Mouse (Mus musculus): Measurements from ENCODE around the gene 6030468B19Rik. TPM values are rescaled to one million over a fixed set of nuclear protein-coding genes. Genes with fewer than 3 reads are reported as not detected.
A peak's percentile ranks its signal among the peaks of the same experiment; 100 is the strongest.

6030468B19Rik gene
- polyA plus RNA-seq, 1 experiment from 2014 or later = not detected

DNA sequence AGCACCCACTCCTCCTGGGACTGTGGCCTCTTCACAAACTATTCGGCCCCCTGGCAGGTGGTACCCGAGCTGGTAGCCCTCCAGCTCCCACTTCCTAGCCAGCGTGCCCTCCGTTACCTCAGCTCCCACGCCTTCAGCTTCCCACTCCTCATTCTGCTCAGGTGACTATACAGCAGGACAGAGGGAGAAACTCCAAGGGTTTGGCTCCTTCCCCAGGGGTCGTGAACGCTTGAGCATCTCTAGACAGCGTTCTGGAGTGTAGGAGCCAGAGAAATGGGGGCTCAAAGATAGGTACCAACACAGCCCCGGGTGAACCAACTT is 6.1 kb upstream of the 6030468B19Rik start:
- DNase-seq (ENCODE audit: low spot score) (no peak), ATAC-seq (ENCODE audit: low FRiP score) (no peak)
- no peak overlapping the region for H3K27ac ChIP-seq (ENCODE audit: low read depth, low read length)
- H3K4me2 ChIP-seq (replicated peaks; ENCODE audit: low read depth, low read length) = no peak overlapping the region
- WGBS = 82% methylated on average over 9 of the region's 9 CpGs
- no peak overlapping the region for H3K4me3 ChIP-seq (ENCODE audit: low read depth, low read length)
- H3K27me3 ChIP-seq (ENCODE audit: control insufficient read depth, insufficient read depth, low read length) = peaks cover 7% of the 10 kb centered on the region
- H3K9me3 ChIP-seq (ENCODE audit: control insufficient read depth, low read length) = no peaks in the 10 kb centered on the region
- no peak overlapping the region for H3K9ac ChIP-seq (ENCODE audit: low read depth, low read length)
- no peaks in the 10 kb centered on the region for H3K36me3 ChIP-seq (ENCODE audit: control insufficient read depth, insufficient read depth, low read length)
- H3K4me1 ChIP-seq (replicated peaks; ENCODE audit: control insufficient read depth, insufficient read depth, low read length) = no peaks in the 10 kb centered on the region

GRCm38 (mm10) chr11:117792281-117792888 is 5.1 kb upstream of the 6030468B19Rik start:
- Histone ChIP-seq H3K27me3 (ENCODE audit: control insufficient read depth, insufficient read depth, low read length) (peaks cover 7% of the 10 kb centered on the region), H3K36me3 (ENCODE audit: control insufficient read depth, insufficient read depth, low read length) (no peaks in the 10 kb centered on the region), H3K9ac (ENCODE audit: low read depth, low read length) (no peak overlapping the region), H3K4me3 (ENCODE audit: low read depth, low read length) (no peak overlapping the region), H3K4me2 (replicated peaks; ENCODE audit: low read depth, low read length) (no peak overlapping the region), H3K27ac (ENCODE audit: low read depth, low read length) (no peak overlapping the region), H3K9me3 (ENCODE audit: control insufficient read depth, low read length) (no peaks in the 10 kb centered on the region), H3K4me1 (replicated peaks; ENCODE audit: control insufficient read depth, insufficient read depth, low read length) (no peaks in the 10 kb centered on the region)
- WGBS = 12% methylated on average over 22 of the region's 22 CpGs
- peak; percentile 21 for DNase-seq (ENCODE audit: low spot score)
- no peak for ATAC-seq (ENCODE audit: low FRiP score)

DNA sequence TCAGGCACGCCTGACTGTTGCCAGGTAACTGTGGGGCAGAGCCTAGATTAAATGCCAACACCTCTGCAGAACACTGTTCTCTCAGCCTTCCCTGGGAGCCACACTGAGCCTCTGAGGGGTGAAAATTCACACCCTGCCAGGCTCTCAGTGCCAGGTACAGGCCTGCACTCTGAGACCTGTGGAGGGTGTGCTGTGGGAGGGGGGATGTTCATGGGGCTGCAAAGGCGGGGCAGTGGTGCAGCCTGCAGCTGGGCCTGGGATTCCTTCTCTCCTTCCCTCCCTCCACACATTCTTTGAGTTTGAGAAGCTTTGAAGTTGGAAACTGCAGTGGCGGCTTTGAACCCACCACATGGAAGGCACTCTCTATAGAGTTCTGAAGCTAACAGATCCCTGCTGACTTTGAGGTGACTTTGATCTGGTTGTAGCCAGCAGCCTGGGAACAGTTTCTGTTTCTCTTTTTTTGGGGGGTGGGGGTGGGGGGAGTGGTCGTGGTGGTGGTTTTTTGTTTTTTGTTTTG is 3.4 kb upstream of the 6030468B19Rik start:
- H3K4me3 ChIP-seq (ENCODE audit: low read depth, low read length) = no peak overlapping the region
- H3K9me3 ChIP-seq (ENCODE audit: control insufficient read depth, low read length) = no peaks in the 10 kb centered on the region
- no peak for ATAC-seq (ENCODE audit: low FRiP score)

GRCm38 (mm10) chr11:117796954-117797353 is 506 bp upstream of the 6030468B19Rik start:
- ATAC-seq (ENCODE audit: low FRiP score) (no peak), DNase-seq (ENCODE audit: low spot score) (no peak)
- Histone ChIP-seq H3K9me3 (ENCODE audit: control insufficient read depth, low read length) (no peaks in the 10 kb centered on the region), H3K4me2 (replicated peaks; ENCODE audit: low read depth, low read length) (no peak overlapping the region), H3K9ac (ENCODE audit: low read depth, low read length) (no peak overlapping the region), H3K4me1 (replicated peaks; ENCODE audit: control insufficient read depth, insufficient read depth, low read length) (no peaks in the 10 kb centered on the region), H3K27ac (ENCODE audit: low read depth, low read length) (no peak overlapping the region), H3K36me3 (ENCODE audit: control insufficient read depth, insufficient read depth, low read length) (no peaks in the 10 kb centered on the region), H3K4me3 (ENCODE audit: low read depth, low read length) (no peak overlapping the region), H3K27me3 (ENCODE audit: control insufficient read depth, insufficient read depth, low read length) (no peaks in the 10 kb centered on the region)
- 38% methylated on average over 5 of the region's 5 CpGs for WGBS

More for the DNA sequence above, 3.4 kb upstream of the 6030468B19Rik start:
- Histone ChIP-seq H3K36me3 (ENCODE audit: control insufficient read depth, insufficient read depth, low read length) (no peaks in the 10 kb centered on the region), H3K4me1 (replicated peaks; ENCODE audit: control insufficient read depth, insufficient read depth, low read length) (no peaks in the 10 kb centered on the region), H3K27me3 (ENCODE audit: control insufficient read depth, insufficient read depth, low read length) (peaks cover 7% of the 10 kb centered on the region), H3K9ac (ENCODE audit: low read depth, low read length) (no peak overlapping the region), H3K27ac (ENCODE audit: low read depth, low read length) (no peak overlapping the region), H3K4me2 (replicated peaks; ENCODE audit: low read depth, low read length) (no peak overlapping the region)
- no peak for DNase-seq (ENCODE audit: low spot score)
- WGBS = 58% methylated on average over 4 of the region's 4 CpGs

- H3K4me2 ChIP-seq (replicated peaks; ENCODE audit: low read depth, low read length) = no peak overlapping the region
- DNase-seq (ENCODE audit: low spot score) (no peak), ATAC-seq (ENCODE audit: low FRiP score) (no peak)
- H3K9ac ChIP-seq (ENCODE audit: low read depth, low read length) = no peak overlapping the region
- no peak overlapping the region for H3K27ac ChIP-seq (ENCODE audit: low read depth, low read length)
- H3K36me3 ChIP-seq (ENCODE audit: control insufficient read depth, insufficient read depth, low read length) = no peaks in the 10 kb centered on the region
- no peak overlapping the region for H3K4me3 ChIP-seq (ENCODE audit: low read depth, low read length)
- H3K4me1 ChIP-seq (replicated peaks; ENCODE audit: control insufficient read depth, insufficient read depth, low read length) = no peaks in the 10 kb centered on the region
- H3K27me3 ChIP-seq (ENCODE audit: control insufficient read depth, insufficient read depth, low read length) = no peaks in the 10 kb centered on the region
- no peaks in the 10 kb centered on the region for H3K9me3 ChIP-seq (ENCODE audit: control insufficient read depth, low read length)
- 37% methylated on average over 2 of the region's 2 CpGs for WGBS
Measured at GRCm38 (mm10) chr11:117798160-117798541, 691 bp downstream of the 6030468B19Rik start.

DNA sequence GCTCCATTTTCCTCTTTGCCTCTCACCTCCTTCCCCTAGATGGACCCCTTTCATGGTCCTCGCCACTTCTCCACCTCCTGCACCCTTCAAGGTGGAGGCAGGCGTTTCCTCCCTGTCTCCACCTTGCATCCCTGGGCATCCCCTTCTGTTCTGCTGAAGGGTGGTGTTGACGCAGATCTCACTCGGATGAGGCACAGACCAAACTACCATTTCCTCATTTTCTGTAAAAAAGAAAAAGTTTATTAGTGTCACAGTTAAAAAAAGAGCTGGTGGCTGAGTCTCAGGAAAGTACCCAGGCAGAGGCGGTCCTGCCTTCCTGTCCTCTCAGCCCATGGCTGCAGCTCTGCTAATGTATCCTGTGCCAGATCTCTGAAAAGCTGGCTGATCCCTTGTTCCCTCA is 1.7 kb downstream of the 6030468B19Rik start:
- no peaks in the 10 kb centered on the region for H3K4me1 ChIP-seq (replicated peaks; ENCODE audit: control insufficient read depth, insufficient read depth, low read length)
- 70% methylated on average over 5 of the region's 5 CpGs for WGBS

DNA sequence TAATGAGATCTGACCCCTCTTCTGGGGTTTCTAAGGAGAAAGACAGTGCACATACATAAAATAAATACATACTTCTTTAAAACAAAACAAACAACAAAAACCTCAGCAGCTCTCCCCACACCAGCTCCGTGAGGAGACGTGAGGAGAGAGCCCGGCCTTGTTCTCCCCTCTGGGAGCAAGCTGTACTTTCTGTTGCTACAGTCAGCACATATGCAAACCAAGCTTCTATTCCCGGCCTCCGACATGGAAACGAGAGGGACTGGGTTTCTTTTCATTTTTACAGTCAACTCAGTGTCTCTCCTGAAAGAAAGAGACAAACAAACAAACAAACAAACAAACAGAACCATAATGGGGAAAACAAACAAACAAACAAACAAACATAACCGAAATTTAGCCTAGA is 2.6 kb downstream of the 6030468B19Rik start:
- H3K4me2 ChIP-seq (replicated peaks; ENCODE audit: low read depth, low read length) = no peak overlapping the region
- H3K4me1 ChIP-seq (replicated peaks; ENCODE audit: control insufficient read depth, insufficient read depth, low read length) = no peaks in the 10 kb centered on the region
- DNase-seq (ENCODE audit: low spot score) (no peak), ATAC-seq (ENCODE audit: low FRiP score) (no peak)
- no peaks in the 10 kb centered on the region for H3K36me3 ChIP-seq (ENCODE audit: control insufficient read depth, insufficient read depth, low read length)
- no peak overlapping the region for H3K27ac ChIP-seq (ENCODE audit: low read depth, low read length)
- no peak overlapping the region for H3K9ac ChIP-seq (ENCODE audit: low read depth, low read length)
- WGBS = 79% methylated on average over 7 of the region's 7 CpGs
- H3K27me3 ChIP-seq (ENCODE audit: control insufficient read depth, insufficient read depth, low read length) = no peaks in the 10 kb centered on the region
- H3K9me3 ChIP-seq (ENCODE audit: control insufficient read depth, low read length) = no peaks in the 10 kb centered on the region
- no peak overlapping the region for H3K4me3 ChIP-seq (ENCODE audit: low read depth, low read length)

More for the DNA sequence above, 1.7 kb downstream of the 6030468B19Rik start:
- Histone ChIP-seq H3K9ac (ENCODE audit: low read depth, low read length) (no peak overlapping the region), H3K4me3 (ENCODE audit: low read depth, low read length) (no peak overlapping the region), H3K27ac (ENCODE audit: low read depth, low read length) (no peak overlapping the region), H3K4me2 (replicated peaks; ENCODE audit: low read depth, low read length) (no peak overlapping the region), H3K36me3 (ENCODE audit: control insufficient read depth, insufficient read depth, low read length) (no peaks in the 10 kb centered on the region), H3K27me3 (ENCODE audit: control insufficient read depth, insufficient read depth, low read length) (no peaks in the 10 kb centered on the region), H3K9me3 (ENCODE audit: control insufficient read depth, low read length) (no peaks in the 10 kb centered on the region)
- DNase-seq (ENCODE audit: low spot score) (no peak), ATAC-seq (ENCODE audit: low FRiP score) (no peak)

GRCm38 (mm10) chr11:117801650-117802049 is 4.2 kb downstream of the 6030468B19Rik start:
- Histone ChIP-seq H3K36me3 (ENCODE audit: control insufficient read depth, insufficient read depth, low read length) (no peaks in the 10 kb centered on the region), H3K9ac (ENCODE audit: low read depth, low read length) (no peak overlapping the region), H3K4me1 (replicated peaks; ENCODE audit: control insufficient read depth, insufficient read depth, low read length) (no peaks in the 10 kb centered on the region), H3K27me3 (ENCODE audit: control insufficient read depth, insufficient read depth, low read length) (no peaks in the 10 kb centered on the region), H3K4me3 (ENCODE audit: low read depth, low read length) (no peak overlapping the region), H3K9me3 (ENCODE audit: control insufficient read depth, low read length) (no peaks in the 10 kb centered on the region), H3K27ac (ENCODE audit: low read depth, low read length) (no peak overlapping the region), H3K4me2 (replicated peaks; ENCODE audit: low read depth, low read length) (no peak overlapping the region)
- 71% methylated on average over 7 of the region's 7 CpGs for WGBS
- ATAC-seq (ENCODE audit: low FRiP score) (no peak), DNase-seq (ENCODE audit: low spot score) (no peak)

DNA sequence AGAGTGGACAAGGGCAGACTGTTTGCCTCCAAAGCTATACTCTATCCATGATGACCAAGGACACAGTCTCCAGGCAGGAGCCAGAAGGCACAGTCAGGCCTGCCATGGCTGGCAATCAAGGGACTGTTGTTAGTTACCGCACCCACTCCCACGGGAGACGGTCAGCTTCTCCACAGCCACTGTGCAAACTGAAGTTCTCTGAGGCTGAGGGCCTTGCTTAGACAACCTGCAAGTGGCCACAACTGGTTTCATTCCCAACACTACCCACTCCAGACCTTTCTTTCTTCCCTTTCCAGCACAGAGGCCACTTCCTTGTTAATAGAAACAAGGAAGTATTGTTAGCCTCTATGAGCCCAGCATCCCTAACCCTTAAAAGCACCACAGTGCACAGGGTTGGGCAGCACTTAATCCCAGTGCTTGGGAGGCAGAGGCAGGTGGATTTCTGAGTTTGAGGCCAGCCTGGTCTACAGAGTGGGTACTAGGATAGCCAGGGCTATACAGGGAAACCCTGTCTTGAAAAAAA is 5.8 kb downstream of the 6030468B19Rik start:
- Histone ChIP-seq H3K9me3 (ENCODE audit: control insufficient read depth, low read length) (no peaks in the 10 kb centered on the region), H3K27ac (ENCODE audit: low read depth, low read length) (no peak overlapping the region), H3K4me1 (replicated peaks; ENCODE audit: control insufficient read depth, insufficient read depth, low read length) (no peaks in the 10 kb centered on the region), H3K27me3 (ENCODE audit: control insufficient read depth, insufficient read depth, low read length) (no peaks in the 10 kb centered on the region), H3K9ac (ENCODE audit: low read depth, low read length) (no peak overlapping the region), H3K4me2 (replicated peaks; ENCODE audit: low read depth, low read length) (no peak overlapping the region), H3K4me3 (ENCODE audit: low read depth, low read length) (no peak overlapping the region), H3K36me3 (ENCODE audit: control insufficient read depth, insufficient read depth, low read length) (no peaks in the 10 kb centered on the region)
- ATAC-seq (ENCODE audit: low FRiP score) (no peak), DNase-seq (ENCODE audit: low spot score) (no peak)
- 91% methylated on average over 3 of the region's 3 CpGs for WGBS

Data from hindbrain, embryonic 11.5 days (tissue).